Mouse (Mus musculus): Measurements from ENCODE around the gene Acox3. TPM values are rescaled to one million over a fixed set of nuclear protein-coding genes. Genes with fewer than 3 reads are reported as not detected.
A peak's percentile ranks its signal among the peaks of the same experiment; 100 is the strongest.
"Not testable (repeated sequence)": the region's sequence is repeated elsewhere in the genome, so short reads cannot be mapped to it uniquely, and the experiment has no call there.

Gene Acox3
- polyA plus RNA-seq, 1 experiment: 15.1 TPM

DNA sequence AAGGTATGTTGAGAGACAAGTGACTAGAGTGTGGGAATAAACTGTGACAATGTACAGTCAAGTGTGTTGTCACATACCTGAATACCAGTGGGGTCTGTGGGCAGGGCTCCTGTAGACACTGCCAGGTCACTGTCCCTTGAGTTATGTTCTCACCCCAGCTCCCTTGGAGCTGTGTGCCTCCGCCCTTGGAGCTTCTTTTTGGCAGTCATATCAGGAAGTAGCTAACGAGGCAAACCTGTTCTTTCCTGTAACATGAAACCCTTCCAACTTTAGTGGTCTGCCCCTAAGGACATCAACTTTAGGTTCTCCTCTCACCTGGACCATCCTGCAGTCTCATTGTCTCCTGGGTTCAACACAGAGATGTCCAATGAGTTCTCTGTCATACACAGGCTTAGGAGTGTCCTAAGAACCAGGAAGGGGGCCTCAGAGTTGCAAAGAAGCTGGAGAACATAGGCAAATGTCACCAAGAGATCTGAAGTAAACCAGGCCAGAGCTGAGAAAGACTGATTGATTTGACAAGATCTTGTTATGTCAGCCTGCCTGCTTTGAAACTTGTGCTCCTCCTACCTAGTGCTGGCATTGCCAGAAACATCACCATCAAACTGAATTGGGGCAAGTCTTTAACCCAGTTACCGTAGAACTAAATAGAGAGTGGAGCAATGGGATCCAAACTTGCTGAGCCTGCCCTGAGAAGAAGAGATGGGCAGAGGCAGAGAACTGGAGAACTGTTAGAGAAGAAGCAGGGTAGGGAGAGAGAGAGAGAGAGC, 2.5 kb upstream of the Acox3 start:
- no peak overlapping the region for H3K9ac ChIP-seq (ENCODE audit: low read depth, poor library complexity, severe bottlenecking)
- H3K4me3 ChIP-seq (ENCODE audit: low read depth, low read length): no peak overlapping the region
- no peaks in the 10 kb centered on the region for H3K9me3 ChIP-seq (replicated peaks; ENCODE audit: control insufficient read depth, insufficient read depth, low read length, poor library complexity, severe bottlenecking)
- no peaks in the 10 kb centered on the region for H3K36me3 ChIP-seq (ENCODE audit: control insufficient read depth, insufficient read depth, low read length, poor library complexity, severe bottlenecking)
- TF ChIP-seq POLR2A (IDR thresholded peaks at IDR 0.05; ENCODE audit: insufficient read depth, low read length): no peak
- H3K27me3 ChIP-seq (ENCODE audit: control insufficient read depth, insufficient read depth, low read length, poor library complexity, severe bottlenecking): no peaks in the 10 kb centered on the region
- no peak overlapping the region for H3K27ac ChIP-seq (ENCODE audit: insufficient read depth, low read length)
- no peaks in the 10 kb centered on the region for H3K4me1 ChIP-seq (ENCODE audit: control insufficient read depth, insufficient read depth, low read length)

- no peaks in the 10 kb centered on the region for H3K27me3 ChIP-seq (ENCODE audit: control insufficient read depth, insufficient read depth, low read length, poor library complexity, severe bottlenecking)
- no peak for TF ChIP-seq CTCF (IDR thresholded peaks at IDR 0.05; ENCODE audit: low read depth, low read length)
- no peak for TF ChIP-seq POLR2A (IDR thresholded peaks at IDR 0.05; ENCODE audit: insufficient read depth, low read length)
- no peak for TF ChIP-seq EP300 (IDR thresholded peaks at IDR 0.05; ENCODE audit: insufficient read depth, low read depth, low read length)
- no peaks in the 10 kb centered on the region for H3K4me1 ChIP-seq (ENCODE audit: control insufficient read depth, insufficient read depth, low read length)
- no peak overlapping the region for H3K27ac ChIP-seq (ENCODE audit: insufficient read depth, low read length)
- H3K36me3 ChIP-seq (ENCODE audit: control insufficient read depth, insufficient read depth, low read length, poor library complexity, severe bottlenecking): no peaks in the 10 kb centered on the region
- peak overlapping the region; percentile 25 for H3K9ac ChIP-seq (ENCODE audit: low read depth, poor library complexity, severe bottlenecking)
- H3K9me3 ChIP-seq (replicated peaks; ENCODE audit: control insufficient read depth, insufficient read depth, low read length, poor library complexity, severe bottlenecking): no peaks in the 10 kb centered on the region
- peak overlapping the region; percentile 56 for H3K4me3 ChIP-seq (ENCODE audit: low read depth, low read length)
Observed at GRCm38 (mm10) chr5:35583221-35583783, 462 bp downstream of the Acox3 start.

DNA sequence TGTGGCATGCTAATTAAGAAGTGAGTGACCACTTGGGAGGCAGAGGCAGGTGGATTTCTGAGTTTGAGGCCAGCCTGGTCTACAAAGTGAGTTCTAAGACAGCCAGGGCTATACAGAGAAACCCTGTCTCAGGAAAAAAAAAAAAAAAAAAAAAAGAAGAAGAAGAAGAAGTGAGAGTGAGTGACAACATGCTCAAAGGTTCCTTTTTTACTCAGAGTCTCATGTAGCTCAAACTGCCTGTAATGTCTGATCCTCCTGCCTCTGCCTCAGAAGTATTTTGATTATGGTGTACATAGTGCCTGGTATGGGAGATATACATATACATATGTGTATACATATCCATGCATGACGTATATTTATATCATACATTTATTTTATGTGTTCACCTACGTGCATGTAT, 1.4 kb downstream of the Acox3 start:
- not testable (repeated sequence) for H3K27ac ChIP-seq (ENCODE audit: insufficient read depth, low read length); H3K4me1 ChIP-seq (ENCODE audit: control insufficient read depth, insufficient read depth, low read length); H3K9ac ChIP-seq (ENCODE audit: low read depth, poor library complexity, severe bottlenecking); H3K36me3 ChIP-seq (ENCODE audit: control insufficient read depth, insufficient read depth, low read length, poor library complexity, severe bottlenecking); H3K9me3 ChIP-seq (replicated peaks; ENCODE audit: control insufficient read depth, insufficient read depth, low read length, poor library complexity, severe bottlenecking); H3K27me3 ChIP-seq (ENCODE audit: control insufficient read depth, insufficient read depth, low read length, poor library complexity, severe bottlenecking); H3K4me3 ChIP-seq (ENCODE audit: low read depth, low read length)

- Histone ChIP-seq H3K27ac (ENCODE audit: insufficient read depth, low read length) (no peak overlapping the region), H3K27me3 (ENCODE audit: control insufficient read depth, insufficient read depth, low read length, poor library complexity, severe bottlenecking) (no peaks in the 10 kb centered on the region), H3K9ac (ENCODE audit: low read depth, poor library complexity, severe bottlenecking) (no peak overlapping the region), H3K4me1 (ENCODE audit: control insufficient read depth, insufficient read depth, low read length) (no peaks in the 10 kb centered on the region), H3K4me3 (ENCODE audit: low read depth, low read length) (no peak overlapping the region), H3K9me3 (replicated peaks; ENCODE audit: control insufficient read depth, insufficient read depth, low read length, poor library complexity, severe bottlenecking) (no peaks in the 10 kb centered on the region), H3K36me3 (ENCODE audit: control insufficient read depth, insufficient read depth, low read length, poor library complexity, severe bottlenecking) (no peaks in the 10 kb centered on the region)
- TF ChIP-seq CTCF (IDR thresholded peaks at IDR 0.05; ENCODE audit: low read depth, low read length) (no peak), EP300 (IDR thresholded peaks at IDR 0.05; ENCODE audit: insufficient read depth, low read depth, low read length) (no peak), POLR2A (IDR thresholded peaks at IDR 0.05; ENCODE audit: insufficient read depth, low read length) (no peak)
Observed at GRCm38 (mm10) chr5:35591497-35591896, 8.7 kb downstream of the Acox3 start.

DNA sequence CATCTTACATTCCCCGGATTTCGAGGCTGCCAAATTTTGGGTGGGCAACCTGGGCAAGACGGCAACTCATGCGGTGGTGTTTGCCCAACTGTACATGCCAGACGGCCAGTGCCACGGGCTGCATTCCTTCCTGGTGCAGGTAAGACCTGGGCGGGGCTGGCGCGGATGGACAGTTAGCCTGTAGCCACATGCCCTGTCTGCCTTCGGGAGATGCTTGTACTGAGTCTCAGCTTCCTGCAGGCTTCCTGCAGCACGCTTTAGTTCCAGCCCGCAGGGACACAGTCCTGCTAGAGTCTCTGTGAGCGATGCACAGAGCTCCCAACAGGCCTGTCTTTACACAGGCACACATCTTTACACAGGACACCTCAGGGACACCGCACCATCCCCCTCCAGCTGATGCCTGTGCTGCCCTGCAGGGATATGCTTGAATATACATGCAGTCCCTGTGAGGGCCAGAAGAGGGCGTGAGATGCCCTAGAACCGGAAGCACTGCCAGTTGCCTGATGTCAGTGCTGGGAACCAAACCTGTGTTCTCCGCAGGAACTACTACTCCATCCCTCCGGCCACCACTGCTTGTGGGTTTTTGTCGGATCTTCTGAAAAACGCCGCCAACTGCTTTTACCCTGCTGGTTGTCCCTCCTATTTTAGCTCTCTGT, 9.4 kb downstream of the Acox3 start:
- Histone ChIP-seq H3K36me3 (ENCODE audit: control insufficient read depth, insufficient read depth, low read length, poor library complexity, severe bottlenecking) (no peaks in the 10 kb centered on the region), H3K9me3 (replicated peaks; ENCODE audit: control insufficient read depth, insufficient read depth, low read length, poor library complexity, severe bottlenecking) (no peaks in the 10 kb centered on the region), H3K4me1 (ENCODE audit: control insufficient read depth, insufficient read depth, low read length) (no peaks in the 10 kb centered on the region), H3K9ac (ENCODE audit: low read depth, poor library complexity, severe bottlenecking) (no peak overlapping the region), H3K27ac (ENCODE audit: insufficient read depth, low read length) (no peak overlapping the region), H3K4me3 (ENCODE audit: low read depth, low read length) (no peak overlapping the region), H3K27me3 (ENCODE audit: control insufficient read depth, insufficient read depth, low read length, poor library complexity, severe bottlenecking) (no peaks in the 10 kb centered on the region)
- TF ChIP-seq EP300 (IDR thresholded peaks at IDR 0.05; ENCODE audit: insufficient read depth, low read depth, low read length) (no peak), CTCF (IDR thresholded peaks at IDR 0.05; ENCODE audit: low read depth, low read length) (peak; percentile 82), POLR2A (IDR thresholded peaks at IDR 0.05; ENCODE audit: insufficient read depth, low read length) (no peak)

GRCm38 (mm10) chr5:35592824-35593223, 10.0 kb downstream of the Acox3 start:
- Histone ChIP-seq H3K4me1 (ENCODE audit: control insufficient read depth, insufficient read depth, low read length) (no peaks in the 10 kb centered on the region), H3K36me3 (ENCODE audit: control insufficient read depth, insufficient read depth, low read length, poor library complexity, severe bottlenecking) (no peaks in the 10 kb centered on the region), H3K9ac (ENCODE audit: low read depth, poor library complexity, severe bottlenecking) (no peak overlapping the region), H3K4me3 (ENCODE audit: low read depth, low read length) (no peak overlapping the region), H3K9me3 (replicated peaks; ENCODE audit: control insufficient read depth, insufficient read depth, low read length, poor library complexity, severe bottlenecking) (no peaks in the 10 kb centered on the region), H3K27ac (ENCODE audit: insufficient read depth, low read length) (no peak overlapping the region), H3K27me3 (ENCODE audit: control insufficient read depth, insufficient read depth, low read length, poor library complexity, severe bottlenecking) (no peaks in the 10 kb centered on the region)
- no peak for TF ChIP-seq CTCF (IDR thresholded peaks at IDR 0.05; ENCODE audit: low read depth, low read length)
- TF ChIP-seq POLR2A (IDR thresholded peaks at IDR 0.05; ENCODE audit: insufficient read depth, low read length): no peak
- TF ChIP-seq EP300 (IDR thresholded peaks at IDR 0.05; ENCODE audit: insufficient read depth, low read depth, low read length): no peak

Data from ES-Bruce4 (cell line).